Mouse (Mus musculus): ENCODE data around the gene AI467606. TPM values are rescaled to one million over a fixed set of nuclear protein-coding genes. Genes with fewer than 3 reads are reported as not detected.

Gene AI467606
- polyA plus RNA-seq, 1 experiment: 45.0 TPM

GRCm38 (mm10) chr7:127116331-127116935 lies 25.3 kb downstream of the AI467606 start:
- 62% methylated on average over 11 of the region's 11 CpGs for WGBS
- no peak for TF ChIP-seq CTCF (IDR thresholded peaks at IDR 0.05; ENCODE audit: insufficient read depth, low read length)
- TF ChIP-seq POLR2A (IDR thresholded peaks at IDR 0.05; ENCODE audit: borderline replicate concordance, extremely low read depth, low read depth, low read length): no peak
- Histone ChIP-seq H3K4me3 (replicated peaks; ENCODE audit: extremely low read depth, low read depth, low read length) (no peak overlapping the region), H3K4me1 (ENCODE audit: control insufficient read depth, insufficient read depth, low read length) (no peaks in the 10 kb centered on the region)
- DNase-seq: no peak

- WGBS: 27% methylated on average over 5 of the region's 5 CpGs
- H3K4me3 ChIP-seq (replicated peaks; ENCODE audit: extremely low read depth, low read depth, low read length): no peak overlapping the region
- no peak for TF ChIP-seq POLR2A (IDR thresholded peaks at IDR 0.05; ENCODE audit: borderline replicate concordance, extremely low read depth, low read depth, low read length)
- TF ChIP-seq CTCF (IDR thresholded peaks at IDR 0.05; ENCODE audit: insufficient read depth, low read length): no peak
- H3K4me1 ChIP-seq (ENCODE audit: control insufficient read depth, insufficient read depth, low read length): no peaks in the 10 kb centered on the region
- no peak for DNase-seq
Observed at GRCm38 (mm10) chr7:127117948-127118347, 26.8 kb downstream of the AI467606 start.

GRCm38 (mm10) chr7:127118671-127119445 lies 27.7 kb downstream of the AI467606 start:
- DNase-seq: no peak
- TF ChIP-seq POLR2A (IDR thresholded peaks at IDR 0.05; ENCODE audit: borderline replicate concordance, extremely low read depth, low read depth, low read length) (no peak), CTCF (IDR thresholded peaks at IDR 0.05; ENCODE audit: insufficient read depth, low read length) (no peak)
- 47% methylated on average over 14 of the region's 14 CpGs for WGBS
- no peak overlapping the region for H3K4me3 ChIP-seq (replicated peaks; ENCODE audit: extremely low read depth, low read depth, low read length)
- H3K4me1 ChIP-seq (ENCODE audit: control insufficient read depth, insufficient read depth, low read length): no peaks in the 10 kb centered on the region

- no peak for DNase-seq
- Histone ChIP-seq H3K4me3 (replicated peaks; ENCODE audit: extremely low read depth, low read depth, low read length) (no peak overlapping the region), H3K4me1 (ENCODE audit: control insufficient read depth, insufficient read depth, low read length) (no peaks in the 10 kb centered on the region)
- WGBS: 39% methylated on average over 21 of the region's 21 CpGs
- TF ChIP-seq CTCF (IDR thresholded peaks at IDR 0.05; ENCODE audit: insufficient read depth, low read length) (no peak), POLR2A (IDR thresholded peaks at IDR 0.05; ENCODE audit: borderline replicate concordance, extremely low read depth, low read depth, low read length) (no peak)
Observed at GRCm38 (mm10) chr7:127121061-127121910, 30.1 kb downstream of the AI467606 start.

GRCm38 (mm10) chr7:127121911-127122270 lies 30.7 kb downstream of the AI467606 start, which contains the start of gene Qprt:
Qprt (minus strand) TSS chr7:127122226.
- no peak within 1 kb of the TSS for H3K4me3 ChIP-seq (replicated peaks; ENCODE audit: extremely low read depth, low read depth, low read length)
- 33% methylated on average over 7 of the region's 7 CpGs for WGBS
- H3K4me1 ChIP-seq (ENCODE audit: control insufficient read depth, insufficient read depth, low read length): no peaks in the 10 kb centered on the region
- TF ChIP-seq CTCF (IDR thresholded peaks at IDR 0.05; ENCODE audit: insufficient read depth, low read length): no peak
- TF ChIP-seq POLR2A (IDR thresholded peaks at IDR 0.05; ENCODE audit: borderline replicate concordance, extremely low read depth, low read depth, low read length): no peak
- DNase-seq: no peak

GRCm38 (mm10) chr7:127129638-127130037 lies 38.5 kb downstream of the AI467606 start:
- Histone ChIP-seq H3K4me1 (ENCODE audit: control insufficient read depth, insufficient read depth, low read length) (no peaks in the 10 kb centered on the region), H3K4me3 (replicated peaks; ENCODE audit: extremely low read depth, low read depth, low read length) (no peak overlapping the region)
- TF ChIP-seq CTCF (IDR thresholded peaks at IDR 0.05; ENCODE audit: insufficient read depth, low read length) (peak; percentile 39; the same call in 1 of the 2 replicates), POLR2A (IDR thresholded peaks at IDR 0.05; ENCODE audit: borderline replicate concordance, extremely low read depth, low read depth, low read length) (no peak)
- DNase-seq: no peak
- WGBS: 8% methylated on average over 4 of the region's 4 CpGs

- no peak overlapping the region for H3K4me3 ChIP-seq (replicated peaks; ENCODE audit: extremely low read depth, low read depth, low read length)
- TF ChIP-seq CTCF (IDR thresholded peaks at IDR 0.05; ENCODE audit: insufficient read depth, low read length): no peak
- H3K4me1 ChIP-seq (ENCODE audit: control insufficient read depth, insufficient read depth, low read length): no peaks in the 10 kb centered on the region
- 66% methylated on average over 5 of the region's 5 CpGs for WGBS
- no peak for DNase-seq
Observed at GRCm38 (mm10) chr7:127133125-127133524, 42.0 kb downstream of the AI467606 start.

GRCm38 (mm10) chr7:127134821-127135447 lies 43.8 kb downstream of the AI467606 start:
- H3K4me1 ChIP-seq (ENCODE audit: control insufficient read depth, insufficient read depth, low read length): no peaks in the 10 kb centered on the region
- TF ChIP-seq POLR2A (IDR thresholded peaks at IDR 0.05; ENCODE audit: borderline replicate concordance, extremely low read depth, low read depth, low read length) (no peak), CTCF (IDR thresholded peaks at IDR 0.05; ENCODE audit: insufficient read depth, low read length) (no peak)
- 70% methylated on average over 11 of the region's 11 CpGs for WGBS
- no peak overlapping the region for H3K4me3 ChIP-seq (replicated peaks; ENCODE audit: extremely low read depth, low read depth, low read length)
- no peak for DNase-seq
